Mouse (Mus musculus) layer of hippocampus, postnatal 25 days (tissue): ENCODE measurements around the gene Il1b. TPM values are rescaled to one million over a fixed set of nuclear protein-coding genes. Genes with fewer than 3 reads are reported as not detected.

Experiments
- DNase-seq, 2 experiments: peaks; one replicate each; pipeline ENCODE4 v3.0.0; 2022; ENCODE audit warnings: mixed read lengths in 2 of 2, low spot score in 1 of 2; ENCODE audit errors: extremely low spot score in 1 of 2
- total RNA-seq, 2 experiments: library from RNA; stranded (reverse); gene quantifications; 2 replicates each; pipeline ENCODE4 v1.2.3; 2021

Gene Il1b
- total RNA-seq, 2 experiments from 2014 or later = not detected

DNA sequence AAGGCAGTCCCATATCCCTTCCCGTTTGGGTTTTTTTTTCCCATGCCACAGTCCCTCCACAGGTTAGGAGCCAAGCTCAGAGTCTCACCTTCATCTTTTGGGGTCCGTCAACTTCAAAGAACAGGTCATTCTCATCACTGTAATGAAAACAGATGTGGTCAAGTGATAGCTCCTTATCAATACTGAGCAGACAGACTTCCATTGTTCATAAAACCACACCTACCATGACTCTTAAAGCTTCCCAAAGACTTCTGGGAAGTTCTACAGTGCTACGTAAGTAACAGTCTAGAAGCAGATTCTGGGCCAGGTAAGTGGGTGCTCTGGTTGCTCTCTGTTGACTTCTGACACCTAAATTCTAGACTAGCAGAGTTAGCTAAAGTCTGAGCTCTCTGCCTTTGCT lies 1.3 kb downstream of the Il1b start:
- DNase-seq = no peak

DNA sequence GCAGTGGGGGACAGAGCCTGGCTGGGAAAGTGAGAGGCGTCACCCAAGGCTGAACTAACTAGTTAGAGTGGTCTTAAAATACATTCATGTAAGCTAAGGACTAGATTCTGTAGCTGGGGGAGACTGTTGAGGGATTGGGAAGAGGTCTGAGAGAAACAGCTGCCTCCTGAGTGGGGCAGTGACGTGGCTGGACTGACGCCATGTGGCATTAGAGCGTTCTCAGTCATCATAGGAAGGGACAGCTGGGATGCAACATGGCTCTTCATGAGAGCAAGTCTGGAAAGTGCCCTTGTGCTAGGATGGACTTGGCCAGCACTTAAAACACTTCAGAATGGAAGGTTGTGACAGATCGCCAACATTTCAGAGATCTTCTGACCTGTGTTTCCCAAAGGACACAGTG lies 2.1 kb downstream of the Il1b start:
- no peak for DNase-seq

DNA sequence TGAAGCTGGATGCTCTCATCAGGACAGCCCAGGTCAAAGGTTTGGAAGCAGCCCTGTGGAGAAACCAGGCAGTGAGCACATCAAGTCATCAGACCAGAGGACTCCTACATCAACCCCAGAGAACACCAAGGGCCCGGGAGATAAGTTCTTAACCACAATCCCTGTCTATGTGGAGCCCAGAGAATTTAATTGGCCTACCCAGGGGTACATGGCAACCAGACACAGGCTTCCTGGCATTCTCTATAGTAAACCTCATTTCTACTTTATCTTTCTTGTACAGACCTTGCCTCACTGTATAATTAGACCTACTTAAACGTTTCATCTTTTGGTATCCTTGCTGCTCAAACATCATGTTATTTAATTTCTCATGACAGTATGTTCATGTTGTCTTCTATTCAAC lies 2.8 kb downstream of the Il1b start:
- no peak for DNase-seq

DNA sequence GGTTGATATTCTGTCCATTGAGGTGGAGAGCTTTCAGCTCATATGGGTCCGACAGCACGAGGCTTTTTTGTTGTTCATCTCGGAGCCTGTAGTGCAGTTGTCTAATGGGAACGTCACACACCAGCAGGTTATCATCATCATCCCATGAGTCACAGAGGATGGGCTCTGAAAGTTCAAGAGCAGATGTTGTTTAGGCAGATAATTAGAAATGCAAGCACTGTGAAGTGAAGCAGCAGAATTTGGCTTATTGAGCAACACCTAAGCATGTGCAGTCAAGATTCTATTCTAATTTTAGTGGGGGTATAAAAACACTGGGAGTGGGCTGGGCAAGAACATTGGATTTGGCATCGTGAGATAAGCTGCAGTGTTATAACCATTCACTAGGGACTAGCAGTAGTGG lies 3.7 kb downstream of the Il1b start:
- DNase-seq = no peak

DNA sequence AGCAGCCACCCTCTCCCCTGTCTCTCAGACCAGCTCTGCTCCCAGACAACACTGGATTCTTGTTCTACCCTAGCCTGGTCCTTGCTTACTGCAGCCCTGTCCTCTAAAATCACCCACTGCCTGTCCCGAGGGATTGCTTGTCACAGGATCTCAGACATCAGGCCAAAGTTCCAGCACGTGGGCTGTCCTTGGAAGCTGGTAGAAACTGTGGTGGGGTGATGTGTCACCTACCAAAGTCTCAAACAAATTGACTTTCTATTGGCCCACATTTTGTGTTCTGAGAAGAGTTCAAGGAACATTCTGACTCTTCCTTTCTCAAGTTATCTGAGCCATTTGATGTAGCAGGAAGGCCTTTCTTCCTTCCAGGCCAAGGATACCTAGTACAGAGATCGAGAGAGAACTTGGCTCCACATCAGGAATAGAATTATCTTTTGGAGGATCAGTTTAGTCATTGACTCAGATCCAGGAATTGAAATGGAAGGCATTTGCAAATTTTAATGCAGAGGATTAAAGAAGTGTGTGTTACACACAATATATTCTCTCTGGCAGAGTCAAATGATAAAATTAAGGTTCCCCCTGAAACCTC lies 9.9 kb downstream of the Il1b start:
- DNase-seq = no peak

DNA sequence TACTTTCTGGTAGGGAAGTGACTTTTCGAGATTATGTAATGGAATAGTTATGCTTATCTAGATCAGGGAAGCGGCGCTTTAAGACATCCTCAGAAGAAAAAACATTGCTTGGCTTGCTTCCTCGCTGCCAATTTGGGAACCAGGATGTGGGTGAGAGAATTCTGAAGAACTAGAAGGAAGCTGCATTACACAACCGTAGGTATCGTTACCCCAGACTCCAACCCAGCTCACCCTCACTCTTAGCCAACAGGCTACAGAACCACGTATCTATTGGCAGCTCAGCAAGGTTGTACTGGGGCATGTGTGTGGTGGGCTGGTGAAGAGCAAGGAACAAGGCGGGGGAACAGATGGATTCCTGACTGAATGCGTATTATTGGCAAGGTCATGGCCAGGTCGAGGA lies 10.7 kb downstream of the Il1b start:
- DNase-seq = peak; percentile 12 to 15

DNA sequence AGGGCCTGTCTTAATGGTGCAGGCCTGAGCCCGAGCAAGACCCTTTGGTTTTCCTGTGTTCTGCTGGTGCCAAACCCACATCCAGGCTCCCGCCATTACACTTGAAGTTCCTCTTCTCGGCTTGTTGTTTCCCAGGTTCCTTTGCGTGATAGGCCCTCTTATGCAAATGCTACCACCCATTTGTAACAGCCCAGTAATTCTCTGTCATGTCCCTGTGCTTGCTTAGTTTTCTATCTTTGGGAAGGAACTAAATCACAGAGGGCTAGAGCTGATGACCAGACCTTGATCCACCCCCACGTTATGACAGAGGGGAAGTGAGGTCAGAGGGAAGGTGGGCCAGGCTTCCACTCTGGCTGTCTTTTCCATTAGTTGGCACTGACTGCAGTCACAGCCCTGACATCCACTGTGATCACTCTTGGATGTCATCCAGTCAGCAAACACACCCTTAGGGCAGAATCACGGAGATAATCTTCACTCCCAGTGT lies 32.8 kb downstream of the Il1b start:
- no peak for DNase-seq

DNA sequence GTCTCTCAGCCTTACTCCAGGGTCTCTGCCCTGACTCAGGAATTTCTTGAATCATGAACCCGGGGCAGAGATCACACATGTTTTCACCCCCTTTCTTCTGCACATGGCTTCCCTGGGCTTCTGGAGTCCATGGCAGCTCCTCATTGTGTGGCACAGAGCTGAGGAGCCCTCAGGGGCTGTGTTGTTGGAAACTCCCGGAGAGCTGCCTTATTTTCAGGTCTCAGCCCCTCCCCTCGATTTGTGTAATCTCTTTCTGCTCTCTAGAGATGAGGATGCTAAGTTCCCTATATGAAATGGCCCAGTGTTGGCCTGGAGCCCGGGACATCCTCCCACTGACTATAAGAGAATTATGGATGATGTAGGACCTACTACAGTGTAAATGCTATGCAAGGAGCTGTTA lies 37.5 kb downstream of the Il1b start:
- no peak for DNase-seq

DNA sequence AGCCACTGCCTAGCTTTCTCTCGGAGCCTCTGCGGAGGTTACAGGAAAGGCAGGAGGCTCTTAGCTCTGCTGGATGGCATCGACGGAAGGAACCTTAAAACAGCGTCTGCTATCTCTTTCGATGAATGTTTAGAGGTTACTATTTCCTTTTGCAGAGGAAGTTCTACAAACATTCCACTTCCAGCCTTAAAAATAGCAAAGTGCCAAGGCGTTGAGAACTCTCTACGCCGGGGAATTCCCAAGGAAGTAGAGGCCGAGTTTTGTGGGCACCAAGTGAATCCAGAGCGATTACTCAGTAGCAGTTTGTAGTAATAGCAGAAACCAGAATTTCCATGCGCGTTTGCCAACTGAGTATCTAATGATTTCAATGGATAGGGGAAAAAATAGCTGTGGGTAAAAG lies 40.4 kb downstream of the Il1b start:
- DNase-seq = no peak

DNA sequence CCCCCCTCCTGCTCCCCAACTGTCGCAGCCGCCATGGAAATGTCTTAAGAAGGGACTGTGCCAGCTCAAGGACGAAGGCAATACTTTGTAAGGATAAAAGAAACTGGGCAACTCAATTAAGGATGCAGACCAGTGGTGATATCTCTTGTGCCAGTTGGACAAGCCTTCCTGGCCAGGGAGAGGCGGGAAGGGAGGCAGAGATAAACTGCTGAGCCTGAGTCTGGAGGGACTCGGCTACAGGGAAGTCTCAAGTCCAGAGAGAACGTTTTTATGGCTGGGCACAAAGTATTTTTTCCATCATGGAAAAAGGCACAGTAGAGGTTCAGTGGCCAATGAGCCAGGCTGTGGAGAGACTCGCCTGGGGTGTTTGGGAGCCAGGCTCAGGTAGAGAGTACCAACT lies 40.9 kb downstream of the Il1b start:
- no peak for DNase-seq

DNA sequence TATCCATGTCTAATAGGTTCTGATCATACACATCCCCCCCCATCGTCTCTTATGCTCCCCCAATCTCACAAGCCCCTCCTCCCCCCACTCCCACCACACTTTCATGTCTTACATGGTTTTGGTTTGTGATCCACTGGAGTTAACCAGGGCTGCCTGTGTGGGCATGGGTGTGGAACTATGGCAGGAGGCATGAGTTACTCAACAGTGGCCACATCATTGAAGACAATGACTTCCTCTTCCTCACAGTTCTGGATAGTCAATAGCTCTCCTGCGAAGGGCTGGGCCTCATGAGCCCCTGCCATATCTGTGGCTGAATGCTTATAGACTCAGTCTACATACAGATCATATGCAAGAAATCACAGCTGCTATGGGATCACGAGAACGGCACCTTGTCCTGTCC lies 42.7 kb downstream of the Il1b start:
- DNase-seq = no peak

DNA sequence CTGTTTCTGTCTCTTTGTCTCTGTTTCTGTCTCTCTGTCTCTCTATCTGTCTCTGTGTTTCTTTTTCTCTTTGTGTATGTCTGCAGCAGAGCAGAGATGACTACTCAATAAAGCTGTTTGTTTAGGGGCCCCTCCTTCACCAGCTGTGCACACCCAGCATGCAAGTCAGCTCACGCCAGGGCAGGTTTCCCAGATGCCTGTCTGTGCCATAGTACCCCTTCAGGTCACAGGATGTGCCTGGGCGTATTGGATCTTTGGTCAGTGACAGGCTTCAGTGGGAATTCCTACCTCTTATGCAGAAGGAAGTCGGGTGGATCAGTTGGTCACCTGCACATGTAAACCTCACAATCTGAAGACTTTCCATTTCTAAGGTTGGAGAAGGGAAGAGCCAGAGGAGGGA lies 46.7 kb downstream of the Il1b start:
- no peak for DNase-seq

DNA sequence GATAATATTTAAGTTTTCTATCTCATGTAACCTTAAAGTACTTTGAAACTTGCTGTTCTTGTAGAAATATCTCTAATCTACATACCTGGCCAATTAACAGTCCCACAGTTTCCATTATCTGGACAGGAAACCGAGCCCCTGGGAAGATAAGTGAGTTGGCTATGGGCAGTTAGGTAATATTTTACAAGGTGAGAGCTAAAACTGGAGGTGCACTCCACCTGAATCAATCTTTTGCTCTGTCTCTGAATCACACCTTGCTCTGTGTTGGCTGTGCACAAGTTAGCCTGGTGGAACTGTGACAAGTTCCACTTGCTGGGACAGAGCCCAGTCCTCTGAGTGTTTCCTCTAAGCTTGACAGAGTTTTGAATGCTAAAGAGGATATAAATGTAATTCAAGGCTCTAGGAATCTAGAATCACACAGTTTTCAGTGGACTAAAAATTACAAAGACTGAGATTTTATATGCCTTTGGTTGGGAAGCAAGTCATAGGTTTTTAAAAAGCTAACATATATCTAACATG lies 48.8 kb downstream of the Il1b start:
- no peak for DNase-seq

DNA sequence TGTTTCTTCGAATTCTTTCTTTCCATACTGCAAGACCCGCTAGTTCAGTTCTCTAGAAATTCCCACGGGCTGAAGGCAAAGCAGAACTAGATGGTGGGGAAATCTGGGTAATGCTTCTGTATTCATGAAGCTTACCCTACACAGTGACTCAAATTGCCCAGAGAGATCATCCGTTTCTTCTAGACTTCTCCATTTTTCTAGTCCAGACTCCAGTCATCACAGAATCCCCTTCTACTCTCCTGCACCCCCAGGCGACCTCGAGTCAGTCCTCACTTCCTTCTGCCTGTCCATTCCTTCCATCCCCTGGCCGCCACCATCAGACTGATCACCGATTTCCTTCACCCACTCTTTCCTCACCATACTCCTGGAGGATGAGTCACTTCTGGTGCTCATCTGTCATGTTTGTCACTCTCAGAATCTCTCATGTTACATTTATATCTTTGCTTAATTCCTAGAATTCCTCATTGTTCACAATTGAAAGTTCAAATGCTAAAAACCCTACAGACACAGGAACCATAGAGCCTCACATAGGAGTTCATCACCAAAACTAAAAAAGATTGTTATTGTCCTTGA lies 50.8 kb downstream of the Il1b start:
- no peak for DNase-seq

DNA sequence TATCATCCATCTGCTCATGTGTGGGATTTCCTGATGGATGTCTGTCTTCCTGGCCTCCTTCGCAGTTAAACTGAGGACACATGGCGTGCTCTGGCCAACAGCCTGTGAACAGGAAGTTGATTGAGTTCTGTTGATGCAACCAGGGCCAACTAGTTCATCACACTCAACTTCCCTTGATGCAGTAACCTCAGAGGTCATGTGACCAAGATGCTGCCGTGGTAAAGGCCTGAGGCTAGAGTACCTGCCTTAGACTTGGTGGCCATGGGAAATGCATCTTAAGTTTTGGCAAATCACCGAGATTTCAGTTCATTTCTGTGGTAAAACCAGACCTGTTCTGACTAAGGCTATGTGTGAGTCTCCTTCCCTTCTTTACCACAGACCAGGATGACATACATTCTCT lies 55.1 kb downstream of the Il1b start:
- DNase-seq = no peak

DNA sequence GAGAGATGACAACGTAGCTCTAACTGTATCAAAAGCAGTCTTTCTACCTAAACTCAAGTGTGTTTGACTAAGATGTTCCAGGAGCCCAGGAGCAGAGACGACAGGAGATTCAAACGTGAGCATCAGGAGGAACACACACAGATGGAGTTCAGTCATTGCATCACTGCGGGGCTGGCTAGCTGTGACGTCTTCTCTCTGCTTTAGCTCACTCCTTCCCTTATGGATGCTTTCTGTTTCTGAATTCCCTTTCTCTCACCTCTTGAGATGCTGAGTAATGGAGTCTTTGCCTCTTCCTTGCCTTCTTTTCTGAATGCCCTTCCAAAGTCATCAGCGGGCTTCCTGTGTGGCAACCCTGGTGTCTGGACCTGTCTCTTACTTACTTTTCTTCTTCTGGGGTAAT lies 56.1 kb downstream of the Il1b start:
- DNase-seq = no peak

Other genes with a start within 250 kb of the Il1b start
- gene Chchd5, start 241.4 kb downstream of the Il1b start, total RNA-seq = 10 to 100 TPM; 12.8 to 13.6 TPM
- gene Slc20a1, start 172.4 kb downstream of the Il1b start, total RNA-seq = 100 to 1,000 TPM in 1 of 2 experiments, 10 to 100 TPM in 1; 97.2 to 112 TPM
- gene Ckap2l, start 73.9 kb downstream of the Il1b start, total RNA-seq = 1 to 10 TPM in 1 of 2 experiments, under 1 TPM in 1; 0.81 to 1.1 TPM
- gene Il1a, start 61.2 kb downstream of the Il1b start, total RNA-seq = under 1 TPM; 0.61 to 0.69 TPM
- gene F830045P16Rik, start 165.5 kb upstream of the Il1b start, total RNA-seq = under 1 TPM in 1 of 2 experiments, not detected in 1; 0.44 TPM
- gene Sirpa, start 221.7 kb upstream of the Il1b start, total RNA-seq = 100 to 1,000 TPM; 284 to 286 TPM